16 mouse cellular contexts compared by ENCODE assay signal in genomic region chr6:91218445-91218844, GRCm38 (mm10). TPM values are rescaled to one million over a fixed set of nuclear protein-coding genes. Genes with fewer than 3 reads are reported as not detected.
A peak's percentile ranks its signal among the peaks of the same experiment; 100 is the strongest.
DNase-seq lines count a peak whose midpoint lies in the region; ATAC-seq and TF ChIP-seq lines count a peak whose summit lies in the region.
"Had no signal": no experiment of that assay in that cellular context is flagged by ENCODE, and none has a peak within 500 bp of the region (broad histone marks: within the 10 kb centered on the region; RNA-seq: fewer than 3 reads in every experiment).

No protein-coding gene starts in this region.

- H3K4me1 ChIP-seq in forebrain, embryonic 10.5 days, result peaks cover 43% of the 10 kb centered on the region
- H3K4me1 ChIP-seq in forebrain, embryonic 13.5 days, result peaks cover 9% of the 10 kb centered on the region
- peaks cover 20% of the 10 kb centered on the region for H3K4me1 ChIP-seq in hindbrain, embryonic 15.5 days (replicated peaks)
- H3K4me1 ChIP-seq in hindbrain, embryonic 10.5 days (replicated peaks), result peaks cover 38% of the 10 kb centered on the region
- H3K4me1 ChIP-seq: stomach, embryonic 15.5 days had no signal

- peaks cover 18% of the 10 kb centered on the region for H3K27me3 ChIP-seq in forebrain, embryonic 10.5 days (ENCODE audit: poor library complexity, severe bottlenecking)
- peaks cover 2% of the 10 kb centered on the region; the same call in 1 of the 2 replicates for H3K27me3 ChIP-seq in forebrain, embryonic 13.5 days
- 0 out of 2 replicates have a peak, but pooled peaks cover 1% of the 10 kb centered on the region for H3K27me3 ChIP-seq in hindbrain, embryonic 15.5 days
- peaks cover 12% of the 10 kb centered on the region for H3K27me3 ChIP-seq in hindbrain, embryonic 10.5 days (ENCODE audit: insufficient read depth, poor library complexity, severe bottlenecking)

- WGBS in forebrain, embryonic 10.5 days, result 81% methylated on average over 9 of the region's 9 CpGs
- 55% methylated on average over 9 of the region's 9 CpGs for WGBS in forebrain, embryonic 13.5 days
- 27% methylated on average over 9 of the region's 9 CpGs for WGBS in hindbrain, embryonic 15.5 days
- 61% methylated on average over 9 of the region's 9 CpGs for WGBS in hindbrain, embryonic 10.5 days

- H3K4me2 ChIP-seq in forebrain, embryonic 13.5 days, result no peak overlapping the region
- no peak overlapping the region for H3K4me2 ChIP-seq in hindbrain, embryonic 15.5 days
- H3K4me2 ChIP-seq: lung, embryonic 15.5 days; neural tube, embryonic 13.5 days; stomach, embryonic 15.5 days had no signal

- peak overlapping the region; percentile 27; the same call in 1 of the 2 replicates for H3K27ac ChIP-seq in forebrain, embryonic 10.5 days
- H3K27ac ChIP-seq in forebrain, embryonic 13.5 days, result no peak overlapping the region
- H3K27ac ChIP-seq in hindbrain, embryonic 15.5 days (replicated peaks), result no peak overlapping the region
- no peak overlapping the region for H3K27ac ChIP-seq in hindbrain, embryonic 10.5 days
- H3K27ac ChIP-seq: lung, embryonic 15.5 days; neural tube, embryonic 13.5 days; stomach, embryonic 15.5 days had no signal

- no peaks in the 10 kb centered on the region for H3K36me3 ChIP-seq in forebrain, embryonic 10.5 days (replicated peaks)
- H3K36me3 ChIP-seq in forebrain, embryonic 13.5 days (ENCODE audit: poor library complexity, severe bottlenecking), result no peaks in the 10 kb centered on the region
- no peaks in the 10 kb centered on the region for H3K36me3 ChIP-seq in hindbrain, embryonic 15.5 days
- no peaks in the 10 kb centered on the region for H3K36me3 ChIP-seq in hindbrain, embryonic 10.5 days
- H3K36me3 ChIP-seq: lung, embryonic 15.5 days; neural tube, embryonic 13.5 days; stomach, embryonic 15.5 days had no signal

- TF ChIP-seq POLR2A in brain, embryonic 14.5 days (IDR thresholded peaks at IDR 0.05; ENCODE audit: borderline replicate concordance, extremely low read depth, insufficient read depth, insufficient read length, poor library complexity, severe bottlenecking), result no peak

- no peak for TF ChIP-seq CTCF in brain, embryonic 14.5 days (IDR thresholded peaks at IDR 0.05; ENCODE audit: borderline replicate concordance, extremely low read depth, insufficient read depth, insufficient read length)

- no peaks in the 10 kb centered on the region for H3K9me3 ChIP-seq in forebrain, embryonic 10.5 days
- no peaks in the 10 kb centered on the region for H3K9me3 ChIP-seq in forebrain, embryonic 13.5 days (replicated peaks)
- H3K9me3 ChIP-seq in hindbrain, embryonic 15.5 days, result no peaks in the 10 kb centered on the region
- H3K9me3 ChIP-seq in hindbrain, embryonic 10.5 days, result no peaks in the 10 kb centered on the region
- H3K9me3 ChIP-seq: lung, embryonic 15.5 days; neural tube, embryonic 13.5 days; stomach, embryonic 15.5 days had no signal

- H3K9ac ChIP-seq in forebrain, embryonic 13.5 days, result no peak overlapping the region
- H3K9ac ChIP-seq in hindbrain, embryonic 15.5 days, result no peak overlapping the region
- H3K9ac ChIP-seq: lung, embryonic 15.5 days; neural tube, embryonic 13.5 days; stomach, embryonic 15.5 days had no signal

- ATAC-seq in forebrain, embryonic 13.5 days, result no peak
- ATAC-seq in hindbrain, embryonic 15.5 days (ENCODE audit: low FRiP score, low read depth), result peak; percentile 53
- ATAC-seq: forebrain, embryonic 14.5 days had no signal

- DNase-seq in forebrain, embryonic 10.5 days (ENCODE audit: extremely low spot score, low spot score), result no peak
- DNase-seq in hindbrain, embryonic 10.5 days (ENCODE audit: low spot score), result no peak
- peak; percentile 18 for DNase-seq in brain, embryonic 14.5 days (ENCODE audit: low read depth)
- DNase-seq in heart, postnatal 4 days, result peak; percentile 52
- DNase-seq in layer of hippocampus, postnatal 10 days (ENCODE audit: low spot score in 2 of 2), result no peak
- DNase-seq in left cerebral cortex, adult 11 months (ENCODE audit: low spot score), result no peak
- DNase-seq: cerebellum, adult 9-11 months; kidney, adult 9 months; right cerebral cortex, postnatal 14 days had no signal

- no peak overlapping the region for H3K4me3 ChIP-seq in forebrain, embryonic 10.5 days
- H3K4me3 ChIP-seq in forebrain, embryonic 13.5 days, result no peak overlapping the region
- no peak overlapping the region for H3K4me3 ChIP-seq in hindbrain, embryonic 15.5 days
- no peak overlapping the region for H3K4me3 ChIP-seq in hindbrain, embryonic 10.5 days
- H3K4me3 ChIP-seq: lung, embryonic 15.5 days; neural tube, embryonic 13.5 days; stomach, embryonic 15.5 days had no signal

RNA-seq across cellular contexts. Expression of gene Fbln2, which starts 6.2 kb away (rescaled TPM):
- polyA plus RNA-seq in forebrain, embryonic 10.5 days (2016; fragmentation: Nextera tagmentation; extraction: Ambion mirVana), result 30.5 and 35.4 TPM in 2 replicates
- polyA plus RNA-seq in forebrain, embryonic 13.5 days (2015; fragmentation: Nextera tagmentation; extraction: Ambion mirVana), result 8.5 and 12.2 TPM in 2 replicates
- polyA plus RNA-seq in hindbrain, embryonic 15.5 days (2015; fragmentation: Nextera tagmentation; extraction: Ambion mirVana), result 28.7 and 29.0 TPM in 2 replicates
- 28.5 and 32.2 TPM in 2 replicates for polyA plus RNA-seq in hindbrain, embryonic 10.5 days (2016; fragmentation: Nextera tagmentation; extraction: Ambion mirVana)
- polyA plus RNA-seq in brain, embryonic 14.5 days (2012; rRNA removed), result 24.7 and 40.5 TPM in 2 replicates
- total RNA-seq in heart, postnatal 4 days (2021), result 100 to 1,000 TPM; 172 to 182 TPM
- total RNA-seq in layer of hippocampus, postnatal 10 days (2021), result 10 to 100 TPM; 15.2 to 16.4 TPM
- total RNA-seq: monocyte, adult 5-6 weeks had no signal

Comparison
In these comparisons a context has a peak if more than half of its experiments do, and no peak if none do; other contexts are left out.
1. DNase-seq: peak in brain, embryonic 14.5 days (single experiment) and heart, postnatal 4 days (single experiment); none in forebrain, embryonic 10.5 days (single experiment), hindbrain, embryonic 10.5 days (single experiment), layer of hippocampus, postnatal 10 days (0 of 2) and left cerebral cortex, adult 11 months (single experiment).